Mouse (Mus musculus): ENCODE data around the gene Gabarapl1.

DNA sequence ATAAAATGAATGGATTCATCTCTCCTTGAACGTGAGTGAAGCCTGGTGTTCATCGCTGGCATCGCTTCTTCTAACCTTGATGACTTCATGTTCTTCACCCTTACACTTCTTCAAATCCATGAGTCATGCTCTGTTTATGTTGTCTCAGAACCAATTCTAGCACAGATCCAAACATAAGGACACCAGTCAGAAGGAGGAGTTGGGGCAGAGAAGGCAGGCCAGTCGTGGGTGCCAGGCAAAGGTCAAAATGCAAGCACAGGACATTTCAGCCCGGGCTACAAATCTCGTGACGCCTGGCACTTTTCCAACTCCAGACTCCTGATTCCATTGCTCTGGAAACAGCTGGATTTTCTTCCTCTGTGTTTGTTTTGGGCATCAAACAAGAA lies 411 bp upstream of the Gabarapl1 start:
- TF ChIP-seq CEBPB (IDR thresholded peaks at IDR 0.05; ENCODE audit: low read depth) (no peak), CTCF (IDR thresholded peaks at IDR 0.05; ENCODE audit: control insufficient read depth, insufficient read depth, insufficient read length) (no peak), MYOG (IDR thresholded peaks at IDR 0.05; ENCODE audit: control insufficient read depth, extremely low read depth, insufficient read length) (no peak), MAX (IDR thresholded peaks at IDR 0.05) (no peak), MYOD1 (IDR thresholded peaks at IDR 0.05; ENCODE audit: control insufficient read depth, insufficient read length, low read depth) (no peak), USF1 (IDR thresholded peaks at IDR 0.05; ENCODE audit: low read depth) (no peak)
